Mouse (Mus musculus): ENCODE results near the gene Fitm2.
"Not testable (repeated sequence)": the region's sequence is repeated elsewhere in the genome, so short reads cannot be mapped to it uniquely, and the experiment has no call there.

GRCm38 (mm10) chr2:163461307-163461706 is 11.1 kb downstream of the Fitm2 start:
- not testable (repeated sequence) for TF ChIP-seq TAL1, GATA1 (IDR thresholded peaks at IDR 0.05; ENCODE audit: low read length)

All from erythroblast, embryonic 14.5 days (primary cell).